Mouse (Mus musculus) brown adipose tissue, adult 24 weeks (tissue): ENCODE data around the gene Gm29564. TPM values are rescaled to one million over a fixed set of nuclear protein-coding genes. Genes with fewer than 3 reads are reported as not detected.
"Not testable (repeated sequence)": the region's sequence is repeated elsewhere in the genome, so short reads cannot be mapped to it uniquely, and the experiment has no call there.

ENCODE experiments used
- H3K27ac ChIP-seq: fragments of 200-500 bp; replicated peaks from 2 replicates; pipeline ENCODE4 v1.5.1; 2012; ENCODE audit warnings: low read depth, mild to moderate bottlenecking, low read length
- H3K4me1 ChIP-seq: fragments of 200-500 bp; 2 replicates; pipeline ENCODE4 v1.6.1; 2012; ENCODE audit warnings: low read length, mixed read lengths; ENCODE audit not compliant: control insufficient read depth, insufficient read depth, insufficient read length
- H3K4me3 ChIP-seq: fragments of 200-500 bp; 2 replicates; pipeline ENCODE4 v1.5.1; 2012; ENCODE audit warnings: low read depth, mild to moderate bottlenecking, low read length, moderate library complexity; ENCODE audit not compliant: insufficient read depth
- polyA plus RNA-seq: library from polyadenylated mRNA; stranded (reverse); fragments of >200 nt; gene quantifications from 2 replicates; pipeline ENCODE4 v1.2.4, GENCODE M21; 2012; ENCODE audit not compliant: missing spikeins, insufficient read depth, insufficient read length

The Gm29564 gene
- polyA plus RNA-seq: not detected in 2 replicates

DNA sequence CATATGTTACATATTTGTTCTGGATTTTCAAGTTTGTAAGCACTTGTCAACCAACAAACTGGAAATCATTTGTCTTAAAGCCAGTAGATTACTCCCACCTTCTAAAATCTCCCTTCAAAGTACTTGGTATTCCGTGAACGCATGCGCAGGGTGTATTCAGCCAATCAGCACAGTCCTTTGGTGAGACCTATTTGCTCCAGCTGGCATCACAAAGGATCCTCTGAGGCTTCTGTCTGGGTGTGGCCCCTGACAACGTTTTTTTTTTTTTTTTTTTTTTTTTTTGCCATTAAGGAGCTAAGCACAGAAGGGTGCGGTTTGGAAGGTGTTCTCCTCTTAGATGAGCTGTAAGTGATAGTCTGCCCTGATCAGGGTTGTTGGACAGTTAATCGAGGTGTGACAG is at the start of gene Gm29564:
Gm29564 (plus strand) TSS at position 301 of the 400 bp plus-strand sequence.
- H3K4me1 ChIP-seq, H3K27ac ChIP-seq, H3K4me3 ChIP-seq: not testable (repeated sequence)

Other genes starting within 250 kb of the Gm29564 start
- not detected in 2 replicates for gene Gm20867, start 249.8 kb upstream of the Gm29564 start, polyA plus RNA-seq